Mouse (Mus musculus): ENCODE results near the gene Nck2.
"Not testable (repeated sequence)": the region's sequence is repeated elsewhere in the genome, so short reads cannot be mapped to it uniquely, and the experiment has no call there.

The Nck2 gene

DNA sequence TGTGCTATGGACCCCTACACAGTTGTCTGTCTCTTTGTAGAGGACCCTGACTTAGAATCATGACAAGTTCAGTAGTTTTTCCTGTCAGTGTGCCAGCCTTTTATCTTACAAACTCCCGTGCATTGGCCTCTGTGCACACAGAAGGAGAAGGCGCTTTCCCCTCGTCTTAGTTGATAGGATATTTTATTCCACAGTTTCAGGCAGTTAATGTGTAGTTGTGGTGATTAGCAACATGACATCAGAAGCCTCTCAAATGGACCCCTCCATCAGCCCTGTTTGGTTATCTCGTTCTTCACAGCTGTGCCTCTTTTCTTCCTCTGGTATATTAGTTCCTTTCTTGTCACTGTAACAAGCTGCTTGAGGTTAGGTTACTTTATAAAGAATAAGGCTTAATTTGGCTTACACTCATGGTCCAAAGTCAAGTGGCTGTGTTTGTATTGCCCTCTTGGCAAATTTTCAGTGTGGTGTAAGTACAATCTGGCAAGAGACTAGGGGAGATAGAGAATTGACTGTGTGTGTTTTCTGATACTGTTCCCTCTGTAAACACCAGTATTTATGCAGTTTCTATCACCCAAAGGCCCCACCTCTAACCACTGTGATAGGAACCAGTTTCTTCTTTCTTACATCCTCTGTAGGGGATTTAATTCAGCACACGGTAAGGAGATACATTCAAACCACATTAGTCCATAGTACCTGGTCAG lies 89.8 kb downstream of the Nck2 start:
- no peak for DNase-seq (ENCODE audit: low spot score)

DNA sequence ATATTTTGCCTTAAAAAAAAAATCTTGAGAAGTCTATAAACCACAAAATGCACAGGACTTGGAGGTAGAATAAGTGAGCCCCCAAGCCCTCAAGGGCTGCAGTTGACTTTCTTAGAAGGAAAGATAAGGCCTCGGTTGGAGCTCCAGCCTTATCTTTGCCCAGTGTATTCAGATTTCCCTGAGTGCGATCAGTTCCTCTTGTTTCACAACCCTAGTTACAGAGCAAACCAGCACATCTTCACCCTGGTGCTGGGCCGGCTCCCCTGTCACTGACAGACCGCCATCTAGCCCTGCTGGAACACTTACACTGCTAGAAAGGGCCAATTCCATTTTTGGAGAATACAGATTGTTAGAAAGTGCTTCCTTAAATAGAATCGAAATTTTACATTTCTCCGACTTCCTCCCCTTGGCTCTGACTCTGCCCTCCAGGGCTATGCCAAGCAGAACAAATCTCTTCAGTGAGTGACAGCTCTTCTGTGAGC lies 91.2 kb downstream of the Nck2 start:
- DNase-seq (ENCODE audit: low spot score), result no peak

DNA sequence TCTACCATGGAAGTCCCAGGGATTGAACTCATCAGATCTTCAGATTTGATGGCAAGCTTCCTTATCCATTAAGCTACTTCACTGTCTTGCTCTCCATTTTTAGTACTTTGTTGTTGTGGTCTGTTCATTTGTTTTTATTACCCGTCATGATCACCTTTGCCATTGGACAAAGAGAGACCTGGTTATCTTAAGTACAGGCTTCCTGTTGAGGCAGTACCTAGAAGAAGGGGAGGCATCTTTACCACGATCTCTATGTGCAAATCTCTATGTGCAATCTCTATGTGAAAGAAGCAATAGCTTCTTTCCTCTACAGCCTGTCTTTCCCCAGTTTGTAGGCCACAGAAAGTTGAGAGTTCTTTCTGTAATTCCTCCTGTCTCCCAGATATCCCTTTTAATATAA lies 91.9 kb downstream of the Nck2 start:
- no peak for DNase-seq (ENCODE audit: low spot score)

- no peak for DNase-seq (ENCODE audit: low spot score)
These were observed 92.6 kb downstream of the Nck2 start for GRCm38 (mm10) chr1:43537021-43537420.

- DNase-seq (ENCODE audit: low spot score), result no peak
These were observed 93.1 kb downstream of the Nck2 start for GRCm38 (mm10) chr1:43537496-43537895.

- no peak for DNase-seq (ENCODE audit: low spot score)
These were observed 94.3 kb downstream of the Nck2 start for GRCm38 (mm10) chr1:43538716-43539115.

DNA sequence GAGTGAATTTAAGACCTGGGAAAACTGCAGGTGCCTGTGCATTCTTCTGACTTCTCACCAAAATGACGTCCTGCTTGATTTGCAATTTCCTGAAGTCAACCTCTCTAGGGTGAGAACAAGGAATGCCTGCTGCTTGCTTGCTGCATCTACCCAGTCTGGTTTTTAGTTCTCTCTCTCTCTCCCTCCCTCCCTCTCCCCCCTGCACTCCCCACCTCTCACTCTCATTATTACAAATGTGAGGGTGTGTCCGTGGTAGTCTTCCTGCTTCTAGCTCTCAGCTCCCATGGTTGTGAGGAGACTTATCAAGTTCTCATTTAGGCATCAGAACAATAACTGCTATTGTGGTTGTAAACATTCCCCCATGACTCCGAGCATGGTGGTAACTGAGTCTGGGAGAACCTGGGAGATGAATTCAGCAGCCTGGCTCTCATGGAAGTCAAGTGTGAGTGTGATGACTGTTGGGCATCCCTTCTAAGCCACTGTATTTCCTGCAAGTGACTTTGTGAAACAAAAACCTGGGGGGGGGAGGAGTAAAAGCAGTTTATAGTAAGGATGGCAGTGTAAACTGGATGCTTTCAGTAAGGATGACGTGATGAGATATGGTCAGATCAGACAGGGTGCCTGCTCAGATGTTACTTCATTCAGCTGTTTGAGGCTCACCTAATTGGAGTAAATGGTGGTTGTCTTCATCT lies 95.5 kb downstream of the Nck2 start:
- DNase-seq (ENCODE audit: low spot score), result no peak

DNA sequence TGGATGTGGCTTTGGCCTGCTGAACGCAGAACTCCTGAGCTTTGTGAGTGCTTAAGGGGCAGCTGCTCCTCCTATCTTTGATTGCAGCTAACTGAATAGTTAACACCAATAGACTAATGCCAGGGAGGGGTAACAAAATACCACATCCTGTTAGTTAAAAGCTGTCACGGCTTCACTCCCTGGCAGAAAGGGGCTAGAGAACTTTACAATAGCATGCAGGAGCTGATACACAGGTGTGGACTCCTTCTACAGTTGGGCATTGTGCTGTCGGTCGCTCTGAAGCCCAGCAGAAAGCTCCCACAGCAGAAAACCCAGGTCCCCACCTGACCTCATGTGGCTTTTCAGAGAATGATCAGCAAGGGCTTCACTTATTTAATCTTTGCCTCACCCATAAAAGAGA lies 98.0 kb downstream of the Nck2 start:
- no peak for DNase-seq (ENCODE audit: low spot score)

DNA sequence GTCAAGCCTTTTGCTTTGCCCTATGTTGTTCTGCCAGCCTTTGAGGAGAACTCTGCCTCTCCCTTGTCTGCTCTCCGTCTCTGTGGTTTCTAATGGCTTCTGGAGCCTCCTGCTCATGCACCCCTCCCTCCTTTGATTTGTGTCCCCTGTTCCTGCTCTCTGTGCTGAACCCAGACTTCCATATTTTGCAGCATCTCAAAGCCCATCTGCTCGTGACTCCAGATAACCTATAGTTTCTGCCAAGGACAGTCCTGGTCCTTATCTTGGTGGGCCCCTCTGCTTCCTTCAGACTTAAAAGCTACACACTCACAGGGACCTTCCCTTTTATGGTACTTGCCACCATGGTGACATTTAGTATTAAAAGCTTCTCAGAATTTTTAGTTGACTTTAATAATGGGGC lies 103.3 kb downstream of the Nck2 start:
- no peak for DNase-seq (ENCODE audit: low spot score)

DNA sequence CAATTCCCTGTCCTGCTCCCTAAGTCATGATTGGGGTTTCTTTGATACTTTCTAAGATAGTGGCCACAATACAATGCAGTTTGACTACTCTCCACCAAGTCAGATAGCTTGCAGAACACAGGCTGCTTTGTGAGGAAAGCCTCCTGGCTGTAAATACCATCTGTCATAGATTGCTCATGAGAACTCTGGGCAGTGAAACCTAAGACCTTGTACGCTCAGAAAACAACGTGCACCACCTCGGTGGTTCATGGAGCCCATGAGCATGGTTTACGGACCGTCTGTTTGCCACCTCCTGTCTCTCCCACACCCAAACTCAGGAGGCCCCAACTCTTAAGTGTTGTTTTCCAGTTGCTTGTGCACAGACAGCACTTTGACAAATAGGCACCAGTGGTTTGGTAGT lies 104.4 kb downstream of the Nck2 start:
- peak; percentile 22 for DNase-seq (ENCODE audit: low spot score)

DNA sequence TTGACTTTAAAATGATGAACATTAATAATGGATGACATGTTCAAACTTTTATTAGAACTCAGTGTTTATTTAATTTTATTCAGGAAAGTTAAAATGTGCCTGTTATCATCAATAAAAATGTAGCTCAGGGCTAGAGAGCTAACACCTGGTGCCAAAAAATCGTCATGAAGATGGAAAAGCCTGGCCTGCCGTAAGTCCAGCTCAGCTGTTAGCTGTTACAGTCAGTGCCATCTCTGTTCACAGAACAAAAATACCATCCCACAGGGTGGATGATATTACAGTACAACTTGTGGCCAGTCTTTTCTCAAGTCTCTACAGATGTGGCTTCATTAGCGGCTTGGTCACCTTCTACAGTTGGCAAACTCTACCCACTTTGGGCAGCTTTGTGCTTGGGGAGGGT lies 106.1 kb downstream of the Nck2 start:
- no peak for DNase-seq (ENCODE audit: low spot score)

GRCm38 (mm10) chr1:43553989-43554679 lies 109.8 kb downstream of the Nck2 start:
- DNase-seq (ENCODE audit: low spot score), result not testable (repeated sequence)

- peak; percentile 21 for DNase-seq (ENCODE audit: low spot score)
These were observed 111.0 kb downstream of the Nck2 start for GRCm38 (mm10) chr1:43555222-43555974.

DNA sequence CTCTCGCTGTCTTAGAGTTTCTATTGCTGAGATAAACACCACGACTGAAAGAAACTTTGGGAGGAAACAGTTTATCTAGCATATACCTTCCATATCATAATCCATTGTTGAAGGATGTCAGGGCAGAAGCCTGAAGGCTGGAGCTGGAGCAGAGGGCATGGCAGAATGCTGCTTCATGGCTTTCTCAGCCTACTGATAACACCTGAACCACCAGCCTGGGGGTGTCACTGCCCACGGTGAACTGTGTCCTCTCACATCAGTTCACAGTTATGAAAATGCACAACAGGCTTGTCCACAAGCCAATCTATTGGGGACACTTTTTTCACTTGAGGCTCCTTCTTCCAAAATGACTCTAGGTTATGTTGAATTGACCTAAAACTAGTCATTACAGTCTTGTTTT lies 114.0 kb downstream of the Nck2 start:
- no peak for DNase-seq (ENCODE audit: low spot score)

DNA sequence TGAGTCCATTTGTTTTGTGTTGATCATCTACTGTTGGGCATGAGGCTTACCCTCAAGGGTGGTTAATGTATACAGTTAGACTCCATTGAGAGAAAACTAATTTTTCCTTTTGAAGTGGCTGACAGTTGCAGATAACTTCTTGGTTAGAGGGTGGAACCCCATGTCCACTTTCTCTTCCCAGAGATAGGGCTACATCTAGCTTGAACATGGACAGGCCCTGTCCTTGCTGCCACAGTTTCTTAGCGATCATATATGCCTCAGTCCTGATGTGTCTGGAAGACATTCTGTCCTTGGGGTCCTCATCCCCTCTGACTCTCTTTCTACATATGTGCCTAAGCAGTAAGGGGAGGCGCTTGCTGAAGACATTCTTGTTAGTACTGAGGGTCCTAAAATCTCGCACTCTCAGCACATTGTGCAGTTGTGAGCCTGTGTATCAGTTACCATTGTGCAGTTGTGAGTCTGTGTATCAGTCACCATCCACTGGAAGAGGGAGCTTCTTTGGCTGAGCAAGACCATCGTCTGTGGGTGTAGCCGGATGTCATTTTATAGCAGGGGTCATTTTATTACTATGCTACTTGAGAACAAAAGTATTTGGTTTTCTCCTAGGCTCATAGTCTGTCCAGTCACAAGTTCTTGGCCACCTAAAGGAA lies 114.8 kb downstream of the Nck2 start:
- DNase-seq (ENCODE audit: low spot score), result no peak

DNA sequence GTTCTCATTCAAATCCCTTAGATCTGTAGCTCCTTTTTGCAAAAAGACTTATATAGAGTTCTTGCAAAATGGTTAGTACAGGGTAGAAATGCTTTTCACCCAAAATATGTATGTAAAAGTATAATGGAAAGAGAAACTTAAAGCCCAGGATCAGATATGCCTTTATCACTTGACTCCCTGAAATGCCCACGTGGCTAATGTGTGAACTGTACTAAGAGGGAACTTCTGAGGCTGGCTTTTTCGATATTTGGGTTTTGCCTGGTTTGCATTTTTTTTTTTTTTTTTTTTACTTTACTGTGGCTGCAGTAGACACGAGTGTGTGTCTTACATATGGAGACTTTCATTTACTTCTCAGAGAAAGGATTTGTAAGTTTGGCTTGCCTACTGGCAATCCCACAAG lies 116.7 kb downstream of the Nck2 start:
- DNase-seq (ENCODE audit: low spot score), result no peak

DNA sequence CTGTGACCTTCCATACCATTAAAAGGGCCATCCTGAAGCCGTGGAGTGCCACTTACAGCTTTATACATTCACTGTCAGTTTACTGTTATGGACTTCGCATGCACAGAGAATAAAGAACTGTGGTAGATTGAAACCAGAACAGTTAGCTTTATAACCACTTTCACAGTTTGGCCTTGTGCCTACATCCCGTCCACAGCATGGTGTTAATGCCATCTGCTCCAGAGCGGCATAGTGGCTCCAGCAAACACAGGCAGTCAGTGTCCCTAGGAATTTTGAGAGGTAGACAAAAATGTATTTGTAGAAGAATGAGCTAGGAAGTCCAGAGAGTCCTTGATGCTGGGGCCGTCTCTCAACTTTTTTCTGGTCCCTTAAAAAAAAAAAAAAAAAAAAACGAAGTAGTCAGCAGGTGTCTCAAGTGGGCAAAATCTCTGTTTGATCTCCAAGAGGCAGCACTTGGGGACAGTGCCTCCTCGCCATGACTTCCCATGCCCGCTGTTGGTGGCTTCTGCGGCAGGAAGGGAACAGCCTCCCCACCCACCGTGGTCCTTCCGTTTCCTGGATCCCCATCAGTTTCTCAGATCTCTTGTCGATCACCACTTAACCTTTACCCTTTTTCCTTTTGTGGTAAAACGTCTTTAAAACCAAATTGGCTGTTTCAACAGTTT lies 117.8 kb downstream of the Nck2 start:
- no peak for DNase-seq (ENCODE audit: low spot score)

DNA sequence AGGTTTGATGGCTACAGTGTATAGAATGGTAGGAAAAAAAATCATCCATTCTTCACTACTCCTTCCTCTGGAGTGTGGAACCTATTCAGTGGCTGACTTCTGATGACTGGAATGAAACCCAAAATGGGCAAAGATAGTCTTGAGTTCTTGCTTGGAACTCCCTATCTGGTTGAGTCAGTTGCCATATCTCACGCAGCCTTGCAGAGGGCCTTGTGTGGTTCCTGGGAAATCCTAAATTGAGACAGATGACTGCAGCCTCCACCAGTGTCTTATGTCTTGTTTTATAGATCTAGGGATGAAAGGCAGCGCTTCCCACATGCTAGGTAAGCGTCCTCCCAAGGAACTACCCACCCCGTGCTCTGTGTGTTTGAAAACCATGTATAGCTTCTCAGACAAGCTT lies 120.9 kb downstream of the Nck2 start:
- DNase-seq (ENCODE audit: low spot score), result no peak

DNA sequence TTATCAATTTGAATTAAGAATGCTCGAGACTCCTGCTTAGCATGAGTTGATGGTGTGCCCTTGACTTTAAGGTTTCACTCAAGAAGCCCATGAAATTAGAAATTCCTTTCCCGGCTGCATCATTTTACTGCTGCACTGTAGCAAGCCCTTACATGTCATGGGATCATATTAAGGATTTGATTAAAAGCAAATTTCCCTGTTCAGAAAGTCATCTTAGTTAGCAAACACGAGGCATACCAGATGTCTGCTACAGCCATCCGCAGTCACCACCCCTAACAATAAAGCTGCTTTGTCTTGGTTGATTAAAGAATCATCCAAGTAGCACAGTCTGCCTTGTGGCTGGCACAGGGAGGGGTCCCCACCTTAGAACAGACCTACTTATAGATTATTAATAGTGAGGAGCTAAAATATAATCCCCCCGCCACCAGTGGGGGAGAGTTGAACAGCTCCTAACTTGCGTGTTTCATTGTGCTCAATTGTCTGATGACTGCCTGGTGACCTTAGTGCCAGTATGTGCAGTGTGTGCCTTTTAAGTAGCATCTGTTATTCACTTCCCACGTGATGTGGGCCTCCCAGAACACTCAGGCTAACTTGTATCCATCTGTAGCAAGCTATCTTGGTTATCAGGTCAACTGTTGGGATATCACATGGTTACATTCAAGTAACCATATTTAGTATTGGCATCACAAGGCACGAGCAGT lies 122.4 kb downstream of the Nck2 start:
- DNase-seq (ENCODE audit: low spot score), result no peak

GRCm38 (mm10) chr1:43568824-43569223 lies 124.4 kb downstream of the Nck2 start:
- no peak for DNase-seq (ENCODE audit: low spot score)

DNA sequence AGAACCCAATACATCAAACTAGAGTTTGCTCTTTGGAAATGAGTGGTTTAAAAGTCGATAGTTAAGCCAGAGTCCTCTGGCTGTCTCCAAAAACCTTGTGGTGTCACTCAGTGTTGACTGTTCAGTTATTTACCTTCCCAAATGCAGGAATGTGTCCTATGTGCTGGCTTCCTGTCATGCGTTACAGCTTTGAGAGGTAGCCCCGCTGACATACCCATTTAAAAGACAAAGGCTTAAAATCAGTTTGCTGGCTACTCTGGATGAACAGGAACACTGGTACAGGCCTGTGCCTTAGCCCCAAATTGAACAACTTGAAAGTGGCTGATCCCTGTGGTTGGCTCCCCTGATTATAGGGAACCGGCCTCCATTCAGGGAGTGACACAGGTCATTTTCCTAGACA lies 126.7 kb downstream of the Nck2 start:
- DNase-seq (ENCODE audit: low spot score), result no peak
